Mouse (Mus musculus) brain, embryonic 14.5 days (tissue): ENCODE measurements around the gene Trio.

Experiments
- CTCF ChIP-seq: fragments of 200-500 bp; IDR thresholded peaks from 2 replicates; pipeline ENCODE4 v1.5.1; 2012; ENCODE audit warnings: inconsistent platforms, mild to moderate bottlenecking, moderate library complexity, borderline replicate concordance; ENCODE audit not compliant: insufficient read depth, insufficient read length; ENCODE audit errors: extremely low read depth
- POLR2A ChIP-seq: fragments of 200-500 bp; IDR thresholded peaks from 2 replicates; pipeline ENCODE4 v1.6.1; 2012; ENCODE audit warnings: mild to moderate bottlenecking, inconsistent platforms, borderline replicate concordance; ENCODE audit not compliant: poor library complexity, insufficient read depth, insufficient read length, severe bottlenecking; ENCODE audit errors: extremely low read depth

DNA sequence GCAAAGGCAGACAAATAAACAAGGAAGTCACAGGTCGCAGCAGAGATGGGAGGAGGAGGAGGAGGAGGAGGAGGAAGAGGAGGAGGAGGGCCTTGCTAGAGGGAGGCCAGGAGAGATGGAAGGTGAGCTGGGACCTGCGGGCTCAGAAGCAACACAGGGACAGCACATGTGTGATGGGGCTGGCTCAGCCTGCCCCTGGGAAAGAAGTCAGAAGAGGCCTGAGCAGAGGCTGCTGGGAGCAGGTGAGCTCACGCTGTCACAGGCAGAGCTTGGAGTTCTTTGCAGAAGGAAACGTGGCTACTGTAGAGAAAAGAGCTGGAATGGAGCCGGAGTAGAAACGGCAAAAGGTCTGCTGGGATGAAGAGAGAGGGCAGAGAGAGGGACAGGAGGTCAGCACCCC, 185.5 kb downstream of the Trio start:
- TF ChIP-seq POLR2A (no peak), CTCF (no peak)
